Mouse (Mus musculus) stomach, embryonic 15.5 days (tissue): ENCODE measurements around the gene Dhrs3. TPM values are rescaled to one million over a fixed set of nuclear protein-coding genes. Genes with fewer than 3 reads are reported as not detected.

Source experiments
- ATAC-seq: fragments of 200-750 bp; cut with Nextera tagmentation; 2 replicates; pipeline ENCODE4 v1.8.0; 2017; ENCODE audit warnings: low read depth, moderate number of reproducible peaks, moderate TSS enrichment; ENCODE audit not compliant: insufficient read depth, low FRiP score
- H3K27ac ChIP-seq: fragments of 300-500 bp; sonication (generic); 2 replicates; pipeline ENCODE4 v1.5.1; 2015; ENCODE audit warnings: mild to moderate bottlenecking, inconsistent platforms
- H3K27me3 ChIP-seq: fragments of 300-500 bp; sonication (generic); replicated peaks from 2 replicates; pipeline ENCODE4 v1.6.1; 2015; ENCODE audit warnings: inconsistent platforms
- H3K36me3 ChIP-seq: fragments of 300-500 bp; sonication (generic); 2 replicates; pipeline ENCODE4 v1.6.1; 2015; ENCODE audit warnings: inconsistent platforms
- H3K4me1 ChIP-seq: fragments of 300-500 bp; sonication (generic); 2 replicates; pipeline ENCODE4 v1.6.1; 2015; ENCODE audit warnings: inconsistent platforms
- H3K4me2 ChIP-seq: fragments of 300-500 bp; sonication (generic); 2 replicates; pipeline ENCODE4 v1.6.1; 2015; ENCODE audit warnings: mild to moderate bottlenecking, inconsistent platforms
- H3K4me3 ChIP-seq: fragments of 300-500 bp; sonication (generic); replicated peaks from 2 replicates; pipeline ENCODE4 v1.5.1; 2015; ENCODE audit warnings: inconsistent platforms
- H3K9ac ChIP-seq: fragments of 300-500 bp; sonication (generic); 2 replicates; pipeline ENCODE4 v1.6.1; 2015; ENCODE audit warnings: inconsistent platforms
- H3K9me3 ChIP-seq: fragments of 300-500 bp; sonication (generic); 2 replicates; pipeline ENCODE4 v1.6.1; 2016; ENCODE audit warnings: inconsistent platforms
- WGBS: fragments of 180-500 bp; shearing (Covaris S2); methylation state at CpG from one replicate; pipeline ENCODE4 v1.1.7; 2015; 5-methylcytosine and 5-hydroxymethylcytosine counted together
- polyA plus RNA-seq: library from polyadenylated mRNA; unstranded; fragments of >200 nt; fragmentation: Nextera tagmentation; extraction: Ambion mirVana; gene quantifications from 2 replicates; pipeline ENCODE4 v1.2.1, GENCODE M21; 2015

Dhrs3 gene
- polyA plus RNA-seq, 1 experiment from 2014 or later = 112 TPM

DNA sequence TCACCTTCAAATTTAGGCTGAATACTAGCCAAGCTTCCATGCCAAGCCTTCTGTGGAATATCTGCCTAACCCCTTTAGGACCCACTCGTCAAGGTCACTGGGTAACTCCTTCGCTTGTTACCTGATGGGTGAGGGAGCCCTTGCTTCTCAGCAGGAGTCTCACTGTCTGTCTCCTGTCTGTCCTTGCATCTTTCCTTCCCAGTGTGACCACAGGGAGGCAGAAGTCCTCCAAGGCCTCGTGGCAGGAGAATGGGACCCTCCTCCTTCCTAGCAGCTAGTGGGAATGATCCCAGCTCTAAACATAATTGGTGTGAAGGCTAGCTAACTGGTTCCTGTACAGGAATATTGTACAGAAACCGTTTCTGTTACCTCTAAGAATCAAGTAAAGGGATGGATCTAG, 24.5 kb downstream of the Dhrs3 start:
- Histone ChIP-seq H3K4me1 (no peaks in the 10 kb centered on the region), H3K27ac (no peak overlapping the region), H3K9me3 (no peaks in the 10 kb centered on the region), H3K9ac (no peak overlapping the region), H3K27me3 (no peaks in the 10 kb centered on the region), H3K36me3 (peaks cover 28% of the 10 kb centered on the region), H3K4me2 (no peak overlapping the region), H3K4me3 (no peak overlapping the region)
- WGBS = 69% methylated on average over 4 of the region's 4 CpGs
- no peak for ATAC-seq

DNA sequence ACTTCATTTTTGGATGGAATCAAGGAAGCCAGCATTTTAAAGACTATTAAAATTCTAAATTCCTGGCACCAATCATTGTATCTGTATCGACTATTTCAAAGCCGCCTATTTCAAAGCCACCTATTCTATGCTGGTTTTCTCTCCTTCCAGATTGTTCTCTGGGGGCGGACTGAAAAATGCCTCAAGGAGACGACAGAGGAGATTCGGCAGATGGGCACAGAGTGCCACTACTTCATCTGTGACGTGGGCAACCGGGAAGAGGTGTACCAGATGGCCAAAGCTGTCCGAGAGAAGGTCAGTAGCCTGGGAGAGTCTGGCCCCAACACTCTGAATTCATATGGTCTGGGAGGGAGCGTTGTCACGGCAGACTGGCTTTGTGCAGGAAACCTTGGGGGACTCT, 25.9 kb downstream of the Dhrs3 start:
- Histone ChIP-seq H3K27ac (no peak overlapping the region), H3K36me3 (peaks cover 32% of the 10 kb centered on the region), H3K9ac (no peak overlapping the region), H3K4me2 (no peak overlapping the region), H3K27me3 (no peaks in the 10 kb centered on the region), H3K4me1 (no peaks in the 10 kb centered on the region), H3K9me3 (no peaks in the 10 kb centered on the region), H3K4me3 (no peak overlapping the region)
- WGBS = 91% methylated on average over 10 of the region's 10 CpGs
- ATAC-seq = no peak

DNA sequence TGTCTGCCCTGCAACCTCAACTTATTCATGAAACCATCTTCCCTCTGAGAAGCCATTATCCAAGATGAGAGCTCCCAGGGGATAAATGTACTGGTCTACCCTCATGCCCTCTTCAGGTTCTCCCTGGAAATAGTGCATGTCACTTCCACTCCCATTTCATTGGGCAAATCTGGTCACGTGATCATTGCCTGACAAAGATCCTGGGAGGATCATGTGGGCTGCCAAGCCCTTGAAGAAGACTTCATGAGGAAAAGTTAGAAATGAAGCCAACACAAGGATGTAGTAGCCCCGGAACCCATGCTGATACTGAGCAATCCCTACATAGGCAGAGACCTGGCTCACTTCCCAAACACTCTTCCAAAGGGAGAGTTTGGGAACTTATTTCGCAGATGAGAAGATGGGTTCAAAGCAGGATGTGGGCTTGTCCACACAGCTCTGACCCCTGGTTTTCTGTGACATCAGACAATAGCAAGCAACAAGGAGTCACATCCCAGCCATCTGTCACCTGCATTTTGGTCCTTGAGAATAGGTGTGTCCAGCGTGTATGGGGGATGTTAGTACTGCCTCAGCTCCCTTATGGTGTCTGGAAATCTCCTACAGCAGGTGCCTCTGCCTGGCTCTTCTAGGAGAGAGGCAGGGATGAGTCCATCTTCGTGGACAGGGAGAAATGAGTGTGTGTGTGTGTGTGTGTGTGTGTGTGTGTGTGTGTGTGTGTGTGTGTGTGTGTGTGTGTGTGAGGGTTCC, 36.2 kb downstream of the Dhrs3 start:
- ATAC-seq = no peak
- no peak overlapping the region for H3K9ac ChIP-seq
- 0 out of 2 replicates have a peak, but pooled peaks cover under 1% of the 10 kb centered on the region for H3K36me3 ChIP-seq
- no peak overlapping the region for H3K27ac ChIP-seq
- 76% methylated on average over 5 of the region's 5 CpGs for WGBS
- H3K9me3 ChIP-seq = no peaks in the 10 kb centered on the region
- H3K4me3 ChIP-seq = no peak overlapping the region
- no peak overlapping the region for H3K4me2 ChIP-seq
- peaks cover 22% of the 10 kb centered on the region for H3K4me1 ChIP-seq
- H3K27me3 ChIP-seq = no peaks in the 10 kb centered on the region

DNA sequence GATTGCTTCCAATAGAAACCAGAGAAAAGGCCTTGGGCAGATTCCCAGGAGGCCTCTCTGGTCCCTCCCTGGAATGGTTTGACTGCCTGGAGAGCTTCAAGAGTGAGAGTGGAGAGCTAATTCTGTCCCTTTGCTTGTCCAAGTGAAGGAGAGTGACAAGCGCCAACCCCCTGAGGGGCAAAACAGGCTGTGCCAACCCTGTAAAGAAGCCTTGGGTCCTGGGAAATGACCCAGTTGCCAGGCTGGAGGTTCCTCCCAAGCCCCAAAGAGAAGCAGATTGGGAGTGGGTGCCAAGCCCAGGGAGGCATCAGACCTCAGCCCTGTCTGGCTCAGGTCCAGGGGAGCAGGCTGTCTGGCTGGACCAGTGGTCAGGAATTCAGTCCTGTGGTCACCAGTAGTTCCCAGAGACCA, 37.2 kb downstream of the Dhrs3 start:
- 93% methylated on average over 1 of the region's 1 CpGs for whole genome bisulfite sequencing
- Histone ChIP-seq H3K9me3 (no peaks in the 10 kb centered on the region), H3K9ac (no peak overlapping the region), H3K27me3 (no peaks in the 10 kb centered on the region), H3K4me2 (no peak overlapping the region), H3K4me1 (peaks cover 22% of the 10 kb centered on the region), H3K36me3 (no peaks in the 10 kb centered on the region), H3K4me3 (no peak overlapping the region), H3K27ac (peak overlapping the region; percentile 76)
- no peak for ATAC-seq

- peak overlapping the region; percentile 38 for H3K4me2 ChIP-seq
- WGBS = 12% methylated on average over 10 of the region's 10 CpGs
These were observed 37.7 kb downstream of the Dhrs3 start for GRCm38 (mm10) chr4:144930366-144930765.

DNA sequence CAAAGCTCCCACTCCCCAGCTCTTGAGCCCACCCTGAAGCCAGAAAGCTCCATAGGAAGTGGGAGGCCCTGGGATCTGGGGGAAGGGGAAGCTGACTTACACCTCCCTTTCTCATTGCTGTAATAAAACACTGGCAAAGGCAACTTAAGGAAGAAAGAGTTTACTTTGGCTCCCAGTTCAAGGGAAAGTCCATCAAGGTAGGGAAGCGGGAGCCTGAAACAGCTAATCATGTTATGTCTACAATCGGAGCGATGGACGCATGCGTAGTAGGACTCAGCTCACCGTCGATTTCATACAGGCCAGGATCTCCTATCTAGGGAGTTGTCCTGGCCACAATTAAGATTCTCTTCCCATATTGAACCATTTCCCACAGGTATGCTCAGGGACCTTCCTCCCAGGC, 38.5 kb downstream of the Dhrs3 start:
- ATAC-seq = no peak
- 89% methylated on average over 7 of the region's 7 CpGs for WGBS
- 0 out of 2 replicates have a peak overlapping the region, but pooled peaks have one; percentile 76 for H3K27ac ChIP-seq
- H3K9me3 ChIP-seq = no peaks in the 10 kb centered on the region
- no peak overlapping the region for H3K9ac ChIP-seq
- no peak overlapping the region for H3K4me3 ChIP-seq
- peaks cover 22% of the 10 kb centered on the region for H3K4me1 ChIP-seq
- no peaks in the 10 kb centered on the region for H3K27me3 ChIP-seq
- H3K4me2 ChIP-seq = no peak overlapping the region
- H3K36me3 ChIP-seq = no peaks in the 10 kb centered on the region

More at GRCm38 (mm10) chr4:144930366-144930765, 37.7 kb downstream of the Dhrs3 start:
- ATAC-seq = peak; percentile 80
- H3K27me3 ChIP-seq = no peaks in the 10 kb centered on the region
- H3K4me1 ChIP-seq = peaks cover 22% of the 10 kb centered on the region
- no peaks in the 10 kb centered on the region for H3K9me3 ChIP-seq
- H3K27ac ChIP-seq = peak overlapping the region; percentile 76
- no peaks in the 10 kb centered on the region for H3K36me3 ChIP-seq
- no peak overlapping the region for H3K9ac ChIP-seq
- no peak overlapping the region for H3K4me3 ChIP-seq

- Histone ChIP-seq H3K4me2 (no peak overlapping the region), H3K36me3 (no peaks in the 10 kb centered on the region), H3K9me3 (no peaks in the 10 kb centered on the region), H3K9ac (no peak overlapping the region), H3K4me1 (peaks cover 17% of the 10 kb centered on the region), H3K27me3 (no peaks in the 10 kb centered on the region), H3K4me3 (no peak overlapping the region), H3K27ac (no peak overlapping the region)
- ATAC-seq = no peak
- WGBS = 20% methylated on average over 1 of the region's 1 CpGs
These were observed 41.9 kb downstream of the Dhrs3 start for GRCm38 (mm10) chr4:144934501-144934900.

DNA sequence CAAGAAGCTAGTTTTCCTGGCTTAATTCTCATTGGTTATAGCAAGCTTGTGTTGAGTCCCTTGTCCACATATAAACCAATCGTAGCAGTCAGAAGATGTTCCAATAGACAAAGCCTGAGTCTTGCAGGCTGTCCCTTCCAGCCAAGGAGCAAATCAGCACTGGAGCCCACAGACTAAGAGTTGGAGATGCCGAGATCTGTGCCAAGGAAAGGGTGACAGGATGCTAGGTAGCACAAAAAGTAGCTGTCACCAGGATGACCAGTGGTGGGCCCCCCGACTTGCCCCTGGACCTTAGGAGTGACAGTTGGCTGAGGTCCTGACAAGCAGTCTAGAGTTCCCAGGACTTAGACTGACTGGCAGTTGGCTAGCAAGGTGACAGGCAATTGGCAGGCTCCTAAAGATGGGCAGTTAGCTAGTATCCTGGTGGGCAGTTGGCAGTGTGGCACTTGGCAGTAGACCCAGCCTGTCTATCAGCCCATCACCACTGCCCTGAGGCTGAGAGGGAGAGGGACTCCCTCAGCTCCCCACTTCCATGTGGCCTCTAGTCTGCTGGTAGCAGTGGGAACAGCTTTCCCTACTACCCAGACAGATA, 44.0 kb downstream of the Dhrs3 start:
- Histone ChIP-seq H3K36me3 (no peaks in the 10 kb centered on the region), H3K4me1 (no peaks in the 10 kb centered on the region), H3K27me3 (no peaks in the 10 kb centered on the region), H3K4me3 (no peak overlapping the region), H3K9ac (no peak overlapping the region), H3K9me3 (no peaks in the 10 kb centered on the region), H3K27ac (no peak overlapping the region), H3K4me2 (no peak overlapping the region)
- 89% methylated on average over 3 of the region's 3 CpGs for WGBS
- no peak for ATAC-seq

DNA sequence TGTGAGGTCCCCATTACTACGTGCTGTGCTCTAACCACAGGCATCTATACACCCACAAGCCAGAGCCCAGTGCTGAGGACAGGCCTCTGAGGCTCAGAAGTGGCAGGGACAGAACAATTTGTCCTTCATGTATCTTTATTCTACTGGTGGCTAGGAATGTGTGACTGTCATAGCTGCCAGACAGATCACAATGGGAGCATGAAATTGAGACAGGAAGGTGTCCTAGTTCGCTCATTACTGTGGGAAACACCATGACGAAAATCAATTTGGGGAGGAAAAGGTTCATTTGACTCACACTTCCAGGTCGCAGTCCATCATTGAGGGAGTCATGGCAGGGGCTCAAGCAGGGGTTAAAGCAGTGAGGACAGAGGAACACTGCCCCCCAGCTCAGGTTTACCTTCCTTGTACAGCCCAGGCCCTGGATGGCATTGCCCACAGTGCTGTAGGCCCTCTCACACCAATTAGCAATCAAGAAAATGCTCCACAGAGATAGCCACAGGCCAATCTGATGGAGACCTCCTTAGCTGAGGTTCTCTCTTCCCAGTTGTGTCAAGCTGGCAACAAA, 47.3 kb downstream of the Dhrs3 start:
- Histone ChIP-seq H3K27me3 (no peaks in the 10 kb centered on the region), H3K4me3 (no peak overlapping the region), H3K4me2 (no peak overlapping the region), H3K27ac (no peak overlapping the region), H3K4me1 (no peaks in the 10 kb centered on the region), H3K9ac (no peak overlapping the region), H3K9me3 (no peaks in the 10 kb centered on the region), H3K36me3 (no peaks in the 10 kb centered on the region)
- no peak for ATAC-seq
- whole genome bisulfite sequencing = 74% methylated on average over 4 of the region's 4 CpGs

GRCm38 (mm10) chr4:144940796-144941462, 48.3 kb downstream of the Dhrs3 start:
- Histone ChIP-seq H3K27ac (no peak overlapping the region), H3K36me3 (no peaks in the 10 kb centered on the region), H3K27me3 (no peaks in the 10 kb centered on the region), H3K9ac (no peak overlapping the region), H3K4me2 (no peak overlapping the region), H3K4me3 (no peak overlapping the region), H3K4me1 (no peaks in the 10 kb centered on the region), H3K9me3 (no peaks in the 10 kb centered on the region)
- ATAC-seq = no peak
- WGBS = 46% methylated on average over 13 of the region's 13 CpGs

DNA sequence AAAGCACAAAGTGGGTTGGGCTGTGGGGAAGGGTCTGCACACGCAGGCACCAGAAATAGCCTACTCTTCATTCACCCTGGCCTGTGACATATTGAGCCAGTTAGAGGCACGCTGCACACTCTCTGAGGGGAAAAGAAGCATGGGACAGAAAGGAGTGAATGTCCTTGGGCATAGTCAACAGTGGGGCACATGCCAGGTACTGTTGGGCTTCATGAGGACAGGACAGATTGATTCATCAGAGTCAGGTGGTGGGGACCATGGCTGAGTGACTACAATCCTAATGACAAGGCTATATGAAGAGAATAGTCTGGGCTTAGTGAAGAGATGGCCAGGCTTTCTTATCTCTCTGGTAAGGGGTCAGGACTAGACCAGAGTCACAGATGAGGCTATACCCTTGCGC, 49.8 kb downstream of the Dhrs3 start:
- Histone ChIP-seq H3K27ac (no peak overlapping the region), H3K9ac (no peak overlapping the region), H3K4me3 (no peak overlapping the region), H3K36me3 (no peaks in the 10 kb centered on the region), H3K4me2 (no peak overlapping the region), H3K27me3 (no peaks in the 10 kb centered on the region), H3K4me1 (peaks cover under 1% of the 10 kb centered on the region; the same call in 1 of the 2 replicates), H3K9me3 (no peaks in the 10 kb centered on the region)
- no peak for ATAC-seq
- 88% methylated on average over 3 of the region's 3 CpGs for WGBS

DNA sequence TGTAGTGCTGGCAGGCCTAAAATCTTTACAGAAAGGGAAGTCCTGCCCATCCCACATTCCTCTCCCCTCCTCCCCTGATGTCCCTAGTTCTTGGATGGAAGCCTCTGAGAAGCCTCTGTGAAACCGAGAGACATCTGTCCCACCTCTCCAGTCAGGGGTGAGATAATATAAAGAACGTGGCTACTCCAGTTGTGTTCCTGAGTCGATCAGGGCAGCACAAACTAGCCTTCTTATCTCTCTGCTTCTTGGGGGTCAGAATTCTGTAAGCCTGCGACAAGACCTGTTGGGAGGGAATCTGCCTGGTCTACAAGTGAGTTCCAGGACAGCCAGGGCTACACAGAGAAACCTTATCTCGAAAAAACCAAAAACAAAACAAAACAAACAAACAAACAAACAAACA, 50.6 kb downstream of the Dhrs3 start:
- no peak overlapping the region for H3K4me3 ChIP-seq
- no peaks in the 10 kb centered on the region for H3K27me3 ChIP-seq
- H3K27ac ChIP-seq = no peak overlapping the region
- H3K9me3 ChIP-seq = no peaks in the 10 kb centered on the region
- peaks cover 9% of the 10 kb centered on the region for H3K4me1 ChIP-seq
- H3K4me2 ChIP-seq = no peak overlapping the region
- WGBS = 61% methylated on average over 5 of the region's 5 CpGs
- no peak for ATAC-seq
- H3K9ac ChIP-seq = no peak overlapping the region
- H3K36me3 ChIP-seq = no peaks in the 10 kb centered on the region
